Mouse (Mus musculus) kidney, embryonic 15.5 days (tissue): ENCODE measurements around the gene Prkch. TPM values are rescaled to one million over a fixed set of nuclear protein-coding genes. Genes with fewer than 3 reads are reported as not detected.

Source experiments
- polyA plus RNA-seq: library from polyadenylated mRNA; unstranded; fragments of >200 nt; fragmentation: Nextera tagmentation; extraction: Ambion mirVana; gene quantifications from 2 replicates; pipeline ENCODE4 v1.2.1, GENCODE M21; 2015

Prkch gene
- polyA plus RNA-seq, 1 experiment from 2014 or later, result 11.9 TPM

Other genes with a start within 250 kb of the Prkch start
- gene Tmem30b, start 38.4 kb upstream of the Prkch start, polyA plus RNA-seq, result 9.8 and 11.6 TPM in 2 replicates